Mouse (Mus musculus) natural killer cell, adult 2 months (primary cell): Measurements from ENCODE around the gene Chtf18.
"Not testable (repeated sequence)": the region's sequence is repeated elsewhere in the genome, so short reads cannot be mapped to it uniquely, and the experiment has no call there.

Experiments
- DNase-seq, 2 experiments: peaks; one replicate each; pipeline ENCODE4 v3.0.0; 2022; ENCODE audit warnings: low spot score in 2 of 2

Gene Chtf18

DNA sequence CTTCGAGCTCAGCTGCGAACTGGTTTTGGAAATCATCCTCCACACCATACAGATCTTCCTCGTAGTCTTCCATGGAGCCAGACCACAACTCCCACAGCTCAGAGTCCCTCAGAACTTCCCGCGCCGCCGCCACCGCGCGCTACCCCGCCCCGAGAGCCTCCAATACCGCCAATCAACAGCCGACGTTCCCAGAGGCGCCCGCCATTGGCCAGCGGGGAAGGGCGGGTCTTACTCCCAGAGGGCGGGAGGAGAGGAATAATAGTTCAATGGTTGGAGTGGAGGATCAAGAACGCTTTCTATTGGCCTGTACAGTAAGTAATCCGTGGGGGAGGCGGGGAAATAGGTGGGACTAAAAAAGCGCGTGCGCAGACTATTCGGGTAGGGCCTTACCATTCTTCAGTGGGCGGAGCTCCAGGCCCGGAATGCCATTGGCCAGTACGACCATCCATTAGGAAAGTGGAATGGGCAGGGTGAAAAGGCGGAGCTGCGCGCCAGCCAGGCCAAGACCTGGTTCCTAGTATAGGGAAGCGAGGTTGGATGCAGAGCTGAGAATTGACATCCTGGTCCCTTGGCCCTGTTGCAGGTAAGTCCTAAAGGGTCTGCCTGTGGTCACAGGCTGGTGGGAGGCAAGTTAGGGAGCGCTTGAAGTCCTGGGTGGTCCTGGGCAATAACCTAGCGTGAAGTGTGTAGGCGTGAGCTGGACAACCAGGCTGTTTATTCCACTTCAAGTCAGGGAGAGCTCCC lies at the start of gene Chtf18, which contains the start of gene Rpusd1:
Gene Chtf18 (minus strand): TSS at position 155 of the 744 bp plus-strand sequence.
Gene Rpusd1 (plus strand): TSS at position 406 of the 744 bp plus-strand sequence.
- peak; percentile 98 to 99 for DNase-seq

DNA sequence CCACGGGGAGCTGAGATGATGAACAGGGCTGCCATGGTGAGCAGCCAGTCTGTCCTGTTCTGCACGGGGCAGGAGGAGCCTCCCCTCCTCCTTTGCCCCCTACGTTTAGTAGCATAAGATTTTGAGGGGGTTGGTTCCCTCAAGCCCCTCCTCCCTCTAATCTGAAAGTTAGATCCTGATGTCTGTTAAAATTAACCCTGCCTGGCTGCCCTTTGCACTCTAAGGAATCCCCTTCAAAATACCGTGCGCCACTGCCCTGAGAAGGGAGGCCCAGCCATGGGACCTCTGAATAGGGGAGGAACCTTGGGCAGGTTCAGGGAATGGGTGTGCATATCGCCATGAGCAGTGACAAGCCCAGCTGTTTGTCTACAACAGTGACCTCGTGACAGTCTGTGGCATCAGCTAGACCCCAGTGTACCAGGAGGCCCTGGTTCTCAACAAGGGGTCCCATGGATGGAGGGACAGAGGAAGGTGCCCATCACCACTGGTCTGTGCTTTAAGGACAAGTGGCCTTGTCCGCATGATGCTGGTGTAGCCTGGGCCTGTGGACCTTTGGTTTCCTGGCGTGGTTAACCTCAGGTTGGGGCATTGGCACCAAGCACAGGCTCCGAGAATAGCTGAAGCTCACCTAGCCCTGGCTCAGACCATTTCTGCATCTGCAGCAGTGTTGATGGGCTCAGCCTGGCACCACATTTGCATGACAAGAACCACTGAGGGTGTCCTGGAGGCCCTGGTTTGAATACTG lies 48.3 kb upstream of the Chtf18 start:
- DNase-seq = no peak

DNA sequence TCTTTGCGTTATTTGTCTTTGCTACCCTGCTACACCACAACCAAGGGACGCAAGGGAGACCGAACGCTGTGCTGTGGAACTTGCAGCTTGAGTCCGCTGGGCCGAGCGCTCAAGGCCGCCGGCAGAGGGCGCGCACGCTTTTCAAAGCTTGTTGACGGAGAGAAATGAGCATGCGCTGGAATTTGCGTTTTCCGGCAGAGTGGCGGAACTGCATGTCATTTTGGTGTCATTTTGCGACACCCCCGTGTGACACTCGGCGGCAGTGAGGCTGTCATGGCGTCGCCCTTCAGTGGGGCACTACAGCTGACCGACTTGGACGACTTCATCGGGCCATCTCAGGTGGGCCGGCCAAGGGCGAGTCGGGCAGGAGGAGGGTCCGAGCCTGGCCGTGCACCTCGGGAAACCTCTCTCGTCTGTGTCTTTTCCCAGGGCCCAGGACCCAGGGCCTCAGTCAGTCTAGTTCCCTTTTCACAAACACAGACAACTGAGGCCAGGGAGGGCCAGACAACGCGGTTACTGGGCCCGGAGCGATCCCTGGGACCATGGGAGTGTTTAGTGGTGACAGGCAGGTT lies 46.4 kb upstream of the Chtf18 start, which contains the start of gene Narfl:
Gene Narfl (plus strand): TSS at position 228 of the 572 bp plus-strand sequence.
- peak; percentile 96 to 97 for DNase-seq

DNA sequence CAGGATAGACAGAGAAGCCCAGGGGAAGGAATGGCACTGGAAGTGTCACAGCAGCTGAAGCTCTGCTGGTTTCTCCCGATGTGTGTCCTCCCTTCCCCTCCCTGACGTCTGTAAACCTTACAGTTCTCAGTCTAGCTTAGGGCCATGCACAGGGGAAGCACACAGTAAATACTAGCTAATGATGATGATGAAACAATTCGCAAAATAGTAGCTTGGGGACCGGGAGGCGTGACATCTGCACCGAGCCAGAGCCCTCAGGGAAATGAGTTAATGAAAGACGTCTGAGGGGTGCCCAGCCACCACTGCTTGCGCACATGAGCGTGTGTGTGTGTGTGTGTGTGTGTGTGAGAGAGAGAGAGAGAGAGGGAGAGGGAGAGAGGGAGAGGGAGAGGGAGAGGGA lies 42.1 kb upstream of the Chtf18 start:
- no peak for DNase-seq

DNA sequence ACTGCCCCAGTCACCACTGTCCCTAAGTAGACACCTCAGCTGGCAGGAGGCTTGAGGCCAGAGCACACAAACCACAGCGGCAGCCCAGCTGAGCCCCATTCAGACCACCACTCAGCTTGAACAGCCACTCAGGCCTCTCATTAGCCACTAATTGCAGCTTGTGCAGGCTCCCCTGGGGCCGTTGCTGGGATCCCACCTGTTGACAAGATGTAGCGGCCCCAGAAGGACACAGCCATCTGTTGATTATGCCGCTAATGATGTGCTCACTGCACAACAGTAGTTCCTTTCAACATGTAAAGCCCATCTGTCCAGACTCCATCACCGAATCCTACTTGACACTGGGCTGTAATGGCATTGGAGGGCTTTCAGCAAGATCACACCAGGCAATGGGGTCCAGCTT lies 38.7 kb upstream of the Chtf18 start:
- DNase-seq = no peak

DNA sequence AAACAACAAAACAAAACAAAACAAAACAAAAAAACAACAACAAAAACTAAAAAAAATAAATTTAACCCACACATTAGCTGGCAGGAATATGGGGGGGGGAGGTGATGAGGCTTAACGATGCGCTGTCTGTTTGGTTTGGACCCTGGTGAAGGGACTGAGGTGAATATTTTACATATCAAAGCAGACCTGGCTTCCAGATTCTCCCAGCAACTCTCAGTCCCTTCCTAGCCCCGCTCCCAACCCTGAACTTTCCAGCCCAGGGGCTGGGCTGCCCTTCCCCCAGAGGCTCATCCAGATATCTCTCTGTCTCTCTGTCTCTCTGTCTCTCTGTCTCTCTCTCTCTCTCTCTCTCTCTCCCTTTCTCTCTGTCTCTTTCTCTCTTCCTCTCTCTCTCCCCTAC lies 35.4 kb upstream of the Chtf18 start:
- no peak for DNase-seq

DNA sequence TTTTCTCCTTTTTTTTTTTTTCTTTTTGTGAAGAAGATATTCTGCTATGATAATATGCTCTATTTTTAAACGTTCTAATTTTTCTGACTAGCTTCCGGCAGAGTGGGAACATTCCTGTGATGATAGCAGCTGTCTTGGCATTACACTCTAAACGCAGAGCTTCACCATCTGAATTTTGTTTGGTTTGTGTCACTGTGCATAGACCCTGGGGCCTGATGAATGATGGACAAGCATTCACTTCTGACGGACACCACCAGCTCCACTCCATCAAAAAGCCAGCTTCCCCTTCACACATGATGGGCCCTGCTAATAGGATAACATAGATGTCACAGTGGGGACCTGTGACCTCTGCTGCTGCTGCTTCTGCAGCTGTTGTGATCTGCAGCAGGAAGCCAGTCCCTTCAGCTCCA lies 34.3 kb upstream of the Chtf18 start:
- DNase-seq = no peak

DNA sequence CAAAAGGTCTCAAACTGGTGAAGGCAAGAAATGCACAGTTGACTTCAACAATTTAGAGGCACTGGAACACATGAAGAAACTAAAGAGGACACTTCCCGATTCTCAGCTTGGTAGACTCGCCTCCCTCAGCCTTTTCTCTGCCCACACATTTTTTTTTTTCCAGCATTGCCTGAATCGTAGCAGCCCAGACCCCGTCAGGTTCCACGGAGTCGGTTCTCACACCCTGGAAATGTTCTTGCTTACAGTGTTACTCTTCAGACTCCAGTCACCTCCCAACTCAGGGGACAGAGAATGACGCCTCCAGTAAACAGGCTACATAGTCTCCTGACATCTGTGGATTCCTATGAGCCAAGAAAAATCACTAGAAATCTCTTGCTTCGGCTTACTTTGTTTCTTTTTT lies 32.9 kb upstream of the Chtf18 start:
- no peak for DNase-seq

DNA sequence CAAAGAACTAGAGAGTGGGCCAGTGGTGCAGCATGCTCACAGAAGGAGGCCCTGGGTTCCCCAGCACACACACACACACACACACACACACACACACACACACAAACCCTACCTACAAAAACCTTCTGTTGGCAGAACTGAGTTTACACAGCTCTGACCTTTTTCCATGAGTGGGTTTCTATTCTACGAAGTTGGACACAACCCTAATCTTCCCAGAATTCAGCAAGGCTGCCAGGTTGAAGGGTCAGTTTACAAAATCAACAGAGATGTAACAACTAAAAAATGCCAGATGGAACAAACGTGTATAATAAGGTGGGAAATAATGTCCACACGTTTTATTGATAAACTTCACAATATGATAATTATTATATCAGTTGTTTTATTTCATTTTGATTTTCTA lies 30.5 kb upstream of the Chtf18 start:
- no peak for DNase-seq

DNA sequence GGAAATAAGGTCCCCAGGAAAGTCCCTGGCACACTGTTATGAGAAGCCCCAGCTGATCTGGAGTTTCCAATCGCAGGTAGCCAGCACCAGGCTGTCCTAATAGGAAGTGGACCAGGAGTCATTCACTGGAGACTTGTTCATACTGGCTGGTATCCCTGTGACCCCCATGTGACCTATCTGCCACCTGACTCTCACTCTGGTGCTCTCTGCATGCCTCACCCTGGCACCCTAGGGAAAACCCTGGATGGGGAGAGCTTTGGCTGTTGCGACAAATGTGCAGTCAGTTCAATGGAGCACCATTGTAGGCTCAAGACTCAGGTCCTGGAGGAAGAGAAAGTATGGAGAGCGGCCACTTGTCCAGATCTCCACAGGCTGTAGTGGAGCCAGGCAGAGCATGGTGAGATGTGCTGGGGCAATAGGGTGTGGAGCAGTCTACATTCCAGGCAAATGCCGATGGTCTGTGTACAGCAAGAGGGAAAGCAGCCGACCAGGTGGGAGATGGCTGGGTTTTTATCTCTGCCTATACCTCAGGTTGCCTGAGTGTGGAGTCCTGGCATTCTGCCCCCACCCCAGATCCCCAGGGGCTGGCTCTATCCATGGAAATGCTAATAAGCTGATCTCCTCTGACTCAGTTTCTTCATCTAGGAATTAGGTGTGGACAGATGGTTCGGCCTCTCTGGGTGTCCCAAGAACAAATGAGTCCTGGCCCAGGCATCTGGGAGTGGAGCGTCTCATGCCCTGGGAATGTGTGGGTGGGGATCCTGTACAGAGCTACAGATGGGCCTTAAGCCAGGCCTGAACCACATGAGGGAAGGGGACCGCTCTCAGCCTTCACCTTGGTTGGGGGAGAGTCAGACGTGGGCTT lies 29.4 kb upstream of the Chtf18 start:
- no peak for DNase-seq

DNA sequence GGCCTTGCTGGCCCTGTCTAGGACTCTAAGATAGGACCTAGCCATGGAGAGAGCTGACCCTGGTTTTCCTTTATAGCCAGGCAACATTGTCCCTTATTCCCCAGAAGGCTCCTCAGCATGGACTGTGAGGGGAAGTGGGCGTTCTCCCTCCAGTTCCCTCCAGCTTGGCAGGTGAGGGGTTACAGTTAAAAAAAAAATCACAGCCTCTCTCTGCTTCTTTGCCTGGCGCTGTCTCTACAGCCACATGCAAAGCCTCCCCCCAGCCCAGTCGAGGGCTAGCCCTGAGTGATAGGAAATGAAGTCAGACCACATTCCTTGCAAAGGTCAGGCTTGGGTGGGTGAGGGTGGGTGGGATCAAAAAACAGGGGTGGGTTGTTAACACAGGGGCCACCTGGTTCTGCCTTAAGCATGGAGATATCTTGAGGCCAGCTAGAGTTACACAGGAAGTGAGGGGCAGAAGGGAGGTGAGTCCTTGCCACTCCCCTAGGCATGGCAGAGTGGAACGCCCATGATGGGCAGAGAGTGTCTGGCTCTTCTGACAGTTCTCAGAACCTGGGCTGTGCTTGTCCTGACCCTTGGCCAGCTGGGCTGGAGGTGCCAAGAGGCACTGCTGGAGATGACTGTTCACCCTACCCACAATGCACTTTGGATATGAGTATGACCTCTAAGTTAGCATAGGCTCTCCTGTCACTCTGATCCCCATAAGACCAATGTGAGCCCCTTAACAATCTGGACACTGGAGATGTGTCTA lies 28.6 kb upstream of the Chtf18 start:
- no peak for DNase-seq

DNA sequence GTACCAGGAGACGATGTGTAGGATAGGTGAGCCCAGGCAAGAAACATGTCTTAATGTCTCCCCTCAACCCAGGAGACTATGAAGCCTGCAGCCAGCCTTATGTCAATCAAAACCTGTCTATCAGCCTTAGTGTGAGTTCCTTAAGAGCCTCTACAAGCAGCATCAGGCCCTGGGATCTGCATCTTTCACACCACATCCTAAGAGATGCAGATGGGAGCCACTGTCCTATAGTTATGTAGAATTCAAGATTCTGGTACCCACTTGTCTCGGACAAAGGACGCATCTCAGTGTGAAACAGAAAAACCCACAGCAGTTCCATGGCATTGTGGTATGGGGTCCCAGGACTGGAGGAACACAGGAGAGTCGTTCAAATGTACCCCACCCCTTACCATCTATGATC lies 27.9 kb upstream of the Chtf18 start:
- DNase-seq = no peak

DNA sequence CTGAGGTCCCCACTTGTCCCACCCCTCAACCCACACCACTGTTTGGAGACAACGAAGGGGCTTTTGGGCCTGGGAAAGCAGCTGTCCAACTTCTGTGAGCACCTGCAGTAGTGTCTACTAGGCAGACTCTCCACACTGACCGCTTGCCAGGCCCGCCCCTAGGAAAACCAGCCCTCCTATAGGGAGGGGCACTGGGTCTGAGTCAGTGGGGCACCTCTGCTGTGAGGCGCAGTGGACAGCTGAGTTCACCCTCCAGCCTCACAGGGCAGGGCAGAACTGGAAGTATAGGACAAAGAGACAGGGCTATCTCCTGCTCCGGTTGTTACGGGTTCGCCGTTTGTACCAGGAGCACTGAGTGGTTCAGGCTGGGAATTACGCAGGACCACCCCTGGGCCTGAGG lies 27.0 kb upstream of the Chtf18 start, which contains the start of gene Msln:
Gene Msln (minus strand): TSS at position 138 of the 400 bp plus-strand sequence.
- DNase-seq = no peak

DNA sequence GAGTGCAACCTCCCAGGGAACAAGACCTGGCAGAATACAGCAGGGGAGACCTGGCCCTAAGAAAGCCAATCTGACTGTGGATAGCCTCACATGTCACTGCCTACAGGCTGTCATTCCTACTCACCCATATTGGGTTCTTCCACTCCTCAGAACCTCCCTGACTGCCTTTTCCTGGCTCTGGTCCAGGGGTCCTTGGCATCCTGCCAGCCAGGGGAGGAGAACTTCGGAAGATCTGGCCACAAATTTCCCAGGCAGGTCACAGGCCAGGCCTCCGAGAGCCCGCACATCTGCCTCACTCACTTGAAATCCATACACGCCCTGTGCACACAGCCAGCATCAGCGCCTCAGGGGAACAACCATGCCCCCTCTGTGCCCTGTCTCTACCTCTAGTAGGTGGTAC lies 24.2 kb upstream of the Chtf18 start:
- no peak for DNase-seq

DNA sequence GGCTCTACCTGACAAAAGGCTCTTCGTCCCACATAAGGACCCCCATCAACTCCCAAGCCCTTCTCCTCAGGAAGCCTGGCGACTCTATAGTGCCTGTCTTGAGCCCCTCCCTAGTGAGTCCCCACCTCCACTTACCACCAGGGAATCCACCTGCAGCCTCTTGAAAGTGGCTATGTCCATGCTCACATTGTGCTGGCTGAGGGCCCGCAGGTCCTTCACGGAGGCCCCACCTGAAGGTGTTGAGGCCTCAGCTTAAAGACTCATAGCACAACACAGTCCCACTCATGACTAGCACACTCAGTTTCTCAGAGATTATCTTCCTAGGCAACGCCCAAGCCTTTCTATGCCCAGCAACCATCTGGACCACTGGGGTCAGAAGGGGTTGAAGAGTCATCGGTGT lies 22.1 kb upstream of the Chtf18 start:
- no peak for DNase-seq

DNA sequence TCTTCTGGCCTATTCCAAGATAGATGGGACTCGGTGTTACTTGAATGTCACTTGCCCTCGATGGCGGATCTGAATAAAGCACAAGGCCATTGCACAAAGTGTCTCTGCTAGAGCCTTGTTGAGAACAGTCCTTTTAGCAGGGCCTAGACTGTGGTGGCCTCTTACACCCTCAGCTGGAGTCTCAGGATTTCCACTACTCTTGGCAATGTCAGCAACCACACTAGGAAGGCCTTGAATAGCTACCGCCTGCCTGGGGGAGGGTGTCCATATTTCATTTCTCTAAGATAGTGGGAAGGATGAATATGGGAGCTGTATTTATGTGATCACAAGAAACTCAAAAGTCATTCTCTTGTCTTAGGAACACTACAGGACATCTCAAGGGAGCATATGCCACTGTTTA lies 21.0 kb upstream of the Chtf18 start:
- DNase-seq = no peak

DNA sequence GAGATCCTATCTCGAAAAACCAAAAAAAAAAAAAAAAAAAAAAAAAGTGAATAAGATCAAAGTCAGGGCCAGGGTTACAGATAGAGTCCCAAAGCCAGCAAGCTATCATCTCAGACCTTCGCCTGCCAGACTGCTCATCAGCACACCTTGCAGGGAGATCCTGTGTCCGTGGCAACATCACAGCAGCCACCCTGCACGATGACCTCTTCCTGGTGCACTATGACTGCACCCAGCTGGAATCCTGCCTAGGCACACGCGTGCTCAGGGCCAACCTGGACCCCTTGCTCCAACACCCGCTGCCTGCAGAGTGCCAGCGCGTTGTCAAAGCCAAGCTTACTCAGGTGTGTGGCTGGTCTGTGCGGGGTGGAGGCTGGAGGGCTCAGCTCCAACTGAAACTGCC lies 17.1 kb upstream of the Chtf18 start:
- DNase-seq = no peak

DNA sequence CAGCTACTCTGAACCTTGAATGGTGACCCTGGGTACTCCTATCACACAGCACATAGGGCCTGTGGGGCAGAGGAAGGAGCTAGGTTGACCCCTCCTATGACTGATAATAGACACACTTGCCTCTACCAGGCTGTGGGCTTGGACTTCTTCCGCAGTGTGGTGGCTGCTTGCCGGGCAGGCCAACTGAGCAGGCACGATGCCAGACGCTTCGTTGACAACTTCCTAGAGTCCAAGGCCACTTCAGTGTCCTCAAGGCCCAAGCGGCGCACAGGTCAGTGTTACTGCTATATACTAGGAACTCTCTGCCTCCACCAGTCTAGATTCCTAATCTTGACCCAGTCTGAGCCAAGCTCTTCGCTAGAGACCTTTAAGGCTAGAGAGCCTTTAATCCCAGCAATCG lies 16.6 kb upstream of the Chtf18 start:
- DNase-seq = no peak

DNA sequence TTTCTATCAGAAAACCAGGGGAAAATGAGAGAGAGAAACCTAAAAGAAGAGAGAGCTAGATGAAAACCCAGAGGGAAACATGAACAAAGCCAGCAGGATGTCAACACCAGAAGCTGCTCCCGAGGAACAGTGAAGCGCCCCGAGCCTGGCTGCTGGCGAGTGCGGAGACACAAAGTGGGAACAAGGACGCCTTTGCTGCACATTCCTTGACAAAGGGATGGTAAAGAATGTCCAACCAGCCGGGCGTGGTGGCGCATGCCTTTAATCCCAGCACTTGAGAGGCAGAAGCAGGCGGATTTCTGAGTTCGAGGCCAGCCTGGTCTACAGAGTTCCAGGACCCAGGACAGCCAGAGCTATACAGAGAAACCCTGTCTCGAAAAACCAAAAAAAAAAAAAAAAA lies 14.3 kb upstream of the Chtf18 start:
- not testable (repeated sequence) for DNase-seq

DNA sequence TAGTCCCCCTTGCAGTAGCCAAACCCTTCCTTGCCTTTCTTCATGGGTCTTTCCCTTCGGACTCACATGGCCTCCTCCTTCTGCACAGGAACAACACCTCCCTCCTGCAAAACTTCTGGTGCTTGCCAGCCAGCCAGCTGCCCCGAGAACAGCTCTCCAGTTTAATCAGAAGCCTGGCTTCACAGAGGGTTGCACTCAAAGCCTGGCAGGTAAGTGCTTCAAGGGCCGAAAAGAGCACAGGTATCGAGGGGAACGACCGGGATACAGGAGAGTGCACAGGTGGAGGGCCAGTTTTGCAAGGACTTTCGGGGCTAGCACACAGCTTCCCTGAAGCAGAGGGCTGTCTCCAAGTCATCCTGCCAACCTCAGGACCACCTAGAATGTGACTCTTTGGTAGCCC lies 11.6 kb upstream of the Chtf18 start:
- DNase-seq = no peak

DNA sequence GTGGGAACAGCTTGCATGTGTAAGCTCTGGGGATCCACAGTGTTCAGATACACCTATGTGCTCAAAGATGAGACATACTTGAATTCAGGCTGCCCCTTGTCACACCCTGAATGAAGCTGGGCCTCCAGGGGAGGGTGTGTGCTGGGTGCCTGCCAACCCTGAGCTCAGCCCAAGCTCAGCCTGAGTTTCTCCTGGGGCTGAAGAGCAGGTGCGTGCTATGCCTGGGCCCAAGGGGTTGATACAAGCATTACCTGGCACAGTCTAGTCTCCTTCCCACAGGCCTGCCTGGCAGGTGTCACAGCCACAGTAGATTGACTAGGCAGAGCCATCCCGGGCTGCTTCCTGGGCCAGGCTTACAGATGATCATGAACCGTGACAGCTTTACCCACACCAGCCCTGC lies 8.5 kb upstream of the Chtf18 start, which contains the start of gene Mslnl:
Gene Mslnl (plus strand): TSS at position 298 of the 400 bp plus-strand sequence.
- DNase-seq = no peak
